Mouse (Mus musculus) brown adipose tissue, adult 24 weeks (tissue): ENCODE measurements around the gene Rapsn. TPM values are rescaled to one million over a fixed set of nuclear protein-coding genes. Genes with fewer than 3 reads are reported as not detected.

ENCODE experiments used
- H3K27ac ChIP-seq: fragments of 200-500 bp; replicated peaks from 2 replicates; pipeline ENCODE4 v1.5.1; 2012; ENCODE audit warnings: low read depth, mild to moderate bottlenecking, low read length
- H3K4me1 ChIP-seq: fragments of 200-500 bp; 2 replicates; pipeline ENCODE4 v1.6.1; 2012; ENCODE audit warnings: low read length, mixed read lengths; ENCODE audit not compliant: control insufficient read depth, insufficient read depth, insufficient read length
- H3K4me3 ChIP-seq: fragments of 200-500 bp; 2 replicates; pipeline ENCODE4 v1.5.1; 2012; ENCODE audit warnings: low read depth, mild to moderate bottlenecking, low read length, moderate library complexity; ENCODE audit not compliant: insufficient read depth
- polyA plus RNA-seq: library from polyadenylated mRNA; stranded (reverse); fragments of >200 nt; gene quantifications from 2 replicates; pipeline ENCODE4 v1.2.4, GENCODE M21; 2012; ENCODE audit not compliant: missing spikeins, insufficient read depth, insufficient read length

Rapsn gene
- polyA plus RNA-seq, 1 experiment, result 0.71 TPM

DNA sequence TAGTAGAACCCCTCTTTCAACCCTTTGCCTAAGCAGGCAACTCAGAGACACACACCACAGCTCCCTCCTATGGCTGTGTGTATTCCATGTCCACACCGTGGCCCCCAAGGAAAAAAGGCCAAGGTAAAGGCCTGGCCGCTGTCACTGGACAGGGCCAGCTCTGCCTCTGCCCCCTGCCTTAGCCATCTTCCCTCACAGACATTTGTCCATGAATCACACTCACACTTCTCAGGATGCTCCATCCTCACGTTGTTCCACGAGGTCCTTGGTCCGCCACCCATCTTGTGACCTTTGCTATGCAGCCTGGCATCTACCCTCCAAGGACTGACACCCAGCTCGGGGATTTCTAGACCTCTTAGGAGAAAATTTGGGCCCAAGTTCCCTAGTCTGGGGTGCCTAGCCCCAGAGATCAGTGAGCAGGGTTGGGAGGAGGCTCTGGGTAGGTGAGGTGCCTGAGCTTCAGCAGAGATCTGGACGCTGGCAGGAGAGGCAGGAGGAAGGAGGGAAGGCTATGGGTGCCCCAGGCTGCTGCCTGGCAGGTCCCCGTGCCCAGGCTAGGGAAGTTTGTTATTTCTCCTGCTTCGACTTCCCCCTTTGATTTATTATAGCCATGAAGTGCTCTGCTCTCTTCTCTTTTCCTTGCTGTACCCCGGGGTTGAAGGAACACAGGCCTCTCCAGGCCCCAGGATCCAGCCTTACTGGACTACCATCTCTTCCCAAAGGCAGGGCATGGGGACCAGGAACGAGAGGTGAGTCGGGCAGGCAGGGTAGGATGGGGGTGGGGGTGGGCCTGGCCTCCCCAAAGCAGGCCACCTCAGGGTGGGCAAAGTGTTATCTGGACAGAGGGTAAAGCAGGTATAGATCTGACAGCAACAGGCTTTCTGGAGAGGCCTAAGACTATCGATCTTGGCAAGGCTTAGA lies 46.6 kb downstream of the Rapsn start, which contains the start of gene Spi1:
Gene Spi1 (plus strand): TSS at position 616 of the 921 bp plus-strand sequence.
- H3K27ac ChIP-seq, result peak within 1 kb of the TSS; percentile 85
- peak within 1 kb of the TSS; percentile 44 for H3K4me3 ChIP-seq
- peaks cover 8% of the 10 kb centered on the region for H3K4me1 ChIP-seq

- Histone ChIP-seq H3K4me1 (peaks cover 8% of the 10 kb centered on the region), H3K4me3 (peak overlapping the region; percentile 44), H3K27ac (peak overlapping the region; percentile 85)
Observed at GRCm38 (mm10) chr2:91082844-91083243, 47.4 kb downstream of the Rapsn start.

- Histone ChIP-seq H3K4me1 (peaks cover 8% of the 10 kb centered on the region), H3K4me3 (peak overlapping the region; percentile 44), H3K27ac (peak overlapping the region; percentile 84)
Observed at GRCm38 (mm10) chr2:91083366-91083940, 48.0 kb downstream of the Rapsn start.

DNA sequence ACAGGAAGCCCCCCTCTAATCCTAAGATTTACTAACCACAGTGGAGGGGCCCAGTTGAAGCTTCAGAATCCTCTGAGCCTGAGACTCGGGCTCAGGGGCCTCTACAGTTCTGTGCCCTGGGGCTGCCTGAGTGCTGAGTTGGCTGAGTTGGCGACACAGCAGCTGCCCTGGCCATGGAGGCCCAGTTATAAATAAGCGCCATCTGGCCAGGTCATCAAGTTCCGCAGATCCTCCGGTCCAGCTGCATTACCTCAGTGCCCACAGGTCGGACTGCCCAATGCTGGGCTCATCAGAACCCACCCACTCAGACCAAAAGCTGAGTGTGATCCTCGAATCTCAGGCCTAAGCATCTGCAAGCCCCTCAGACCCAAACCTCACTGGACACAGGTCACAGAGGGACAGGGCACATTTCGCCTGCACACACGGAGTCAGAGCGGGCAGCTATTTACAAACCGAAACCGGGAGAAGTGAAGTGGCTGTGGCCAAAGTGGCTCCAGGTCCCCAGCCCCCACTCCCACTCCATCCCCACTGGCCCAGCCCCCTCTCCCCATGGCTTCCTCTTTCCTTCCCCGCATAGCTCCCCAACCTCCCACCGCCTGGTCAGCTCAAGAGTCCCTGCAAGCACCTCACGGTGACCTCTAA lies 48.9 kb downstream of the Rapsn start:
- peaks cover 8% of the 10 kb centered on the region for H3K4me1 ChIP-seq
- peak overlapping the region; percentile 6; the same call in 1 of the 2 replicates for H3K4me3 ChIP-seq
- peak overlapping the region; percentile 84 for H3K27ac ChIP-seq

DNA sequence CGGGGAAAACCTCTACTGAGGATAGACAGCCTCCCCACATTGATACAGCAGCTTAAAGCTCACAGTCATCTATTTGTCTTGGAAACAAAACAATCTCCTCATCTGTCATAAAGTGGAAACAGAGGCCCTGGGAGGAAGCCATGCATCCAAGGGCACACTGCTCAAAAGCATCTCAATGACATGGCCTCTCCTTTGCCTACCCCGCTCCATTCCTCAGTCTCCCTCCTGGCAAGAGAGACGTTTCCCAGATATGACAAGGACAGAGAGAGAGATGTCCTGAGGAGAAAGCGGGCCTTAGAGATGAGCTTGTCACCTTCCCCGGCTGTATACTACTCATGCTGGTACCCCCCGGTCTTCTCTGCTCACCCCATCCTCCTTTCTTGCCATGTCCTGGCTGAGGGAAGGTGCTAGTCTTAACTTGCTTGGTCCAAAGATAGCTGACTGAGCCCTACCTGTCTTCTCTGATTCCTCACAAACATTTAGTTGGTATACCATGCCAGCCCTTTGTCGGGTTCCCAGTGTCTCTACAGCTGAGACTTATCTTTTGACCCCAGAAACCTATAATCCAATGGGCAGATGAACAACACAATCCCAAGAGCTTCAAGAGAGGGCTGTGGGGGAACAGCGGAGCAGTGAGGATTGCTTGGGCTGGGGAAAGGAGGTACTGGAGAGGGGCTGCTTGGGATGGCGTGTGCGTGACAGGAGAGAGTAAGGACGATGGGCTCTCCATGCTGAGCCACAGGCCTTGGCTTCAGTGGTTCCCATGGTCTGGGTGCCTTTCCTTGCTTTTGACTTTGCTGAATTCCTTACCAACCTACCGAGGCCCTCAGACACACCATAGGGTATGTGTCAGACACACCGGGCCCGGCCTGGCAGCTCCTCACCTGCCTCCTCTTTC lies 50.3 kb downstream of the Rapsn start:
- H3K4me1 ChIP-seq, result peaks cover 8% of the 10 kb centered on the region
- no peak overlapping the region for H3K4me3 ChIP-seq
- H3K27ac ChIP-seq, result peak overlapping the region; percentile 71

DNA sequence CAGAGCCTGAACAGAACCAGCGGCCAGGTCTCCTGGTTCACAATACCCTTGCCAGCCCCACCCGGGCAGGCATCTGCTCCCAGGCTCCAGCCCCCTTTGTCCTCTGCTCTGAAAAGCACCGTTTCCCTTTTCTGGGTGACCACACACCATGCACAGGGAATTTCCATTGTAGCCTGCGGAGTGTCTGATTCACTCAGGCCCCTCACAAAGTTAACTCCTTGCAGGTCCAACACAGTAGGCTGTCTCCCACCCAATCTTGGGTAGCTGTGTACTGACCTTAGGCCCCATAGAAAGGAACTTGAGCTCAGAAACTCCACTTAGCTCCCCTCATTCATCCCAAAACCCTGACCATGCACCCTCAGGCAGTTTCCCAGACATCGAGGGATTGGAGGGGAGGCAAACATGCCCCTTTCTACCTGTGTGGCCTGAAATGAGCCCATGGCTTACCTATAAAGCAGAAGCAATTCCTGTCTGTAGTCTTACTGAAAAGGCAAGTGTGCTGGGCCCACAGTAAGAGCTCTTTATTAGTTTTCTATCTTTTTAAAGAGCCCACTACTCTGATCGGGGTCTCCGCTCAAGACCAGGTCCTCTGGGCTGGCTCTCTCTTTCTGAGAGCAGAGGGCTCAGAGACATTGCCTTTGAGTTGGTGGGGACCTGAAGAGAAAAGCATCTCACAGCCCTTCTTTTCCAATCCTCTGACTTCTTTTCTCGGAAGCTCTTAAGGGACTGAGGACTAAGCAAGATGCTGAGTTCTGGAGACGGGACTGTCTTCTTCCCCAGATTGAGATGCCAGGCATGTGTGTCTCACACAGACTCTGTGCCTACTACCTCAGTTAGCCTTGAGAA lies 51.2 kb downstream of the Rapsn start:
- Histone ChIP-seq H3K4me3 (no peak overlapping the region), H3K4me1 (peaks cover 8% of the 10 kb centered on the region), H3K27ac (peak overlapping the region; percentile 76)

DNA sequence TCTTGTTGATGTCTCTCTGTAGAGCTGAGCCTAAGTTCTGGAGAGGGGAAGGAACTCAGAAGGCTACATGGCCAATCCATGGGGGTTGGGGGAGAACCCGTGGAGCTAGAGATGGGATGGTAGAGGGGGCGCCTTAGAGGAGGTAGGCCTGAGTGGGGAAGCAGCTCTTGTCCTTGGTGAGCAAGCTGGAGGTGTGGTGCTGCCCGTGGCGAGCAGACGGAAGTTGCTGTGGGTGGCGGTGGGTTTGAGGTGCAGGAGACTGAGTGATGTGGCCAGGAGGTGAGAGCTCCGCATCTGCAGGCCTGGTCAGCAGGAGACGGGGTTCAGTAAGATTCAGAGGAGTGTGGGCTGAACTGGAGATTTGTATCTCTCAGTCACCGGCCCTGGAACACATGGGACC lies 52.0 kb downstream of the Rapsn start:
- H3K4me3 ChIP-seq, result no peak overlapping the region
- peak overlapping the region; percentile 76 for H3K27ac ChIP-seq
- H3K4me1 ChIP-seq, result peaks cover 8% of the 10 kb centered on the region

DNA sequence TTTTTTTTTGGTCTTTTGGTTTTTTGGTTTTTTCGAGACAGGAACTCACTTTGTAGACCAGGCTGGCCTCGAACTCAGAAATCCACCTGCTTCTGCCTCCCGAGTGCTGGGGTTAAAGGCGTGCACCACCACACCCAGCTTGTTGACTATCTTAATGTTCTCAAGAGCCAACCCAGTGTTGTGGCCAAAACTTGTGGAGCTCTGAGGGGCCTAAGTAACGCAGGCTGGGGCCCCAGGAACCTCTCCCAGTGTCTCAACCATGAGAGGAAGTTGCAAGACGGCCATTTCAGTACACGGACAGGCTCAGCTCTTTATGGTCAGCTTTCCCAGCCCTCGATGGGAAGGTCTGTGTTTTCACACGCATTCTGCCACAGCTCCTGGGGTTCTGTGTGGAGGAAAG lies 53.6 kb downstream of the Rapsn start:
- no peak overlapping the region for H3K4me3 ChIP-seq
- H3K27ac ChIP-seq, result no peak overlapping the region
- H3K4me1 ChIP-seq, result no peaks in the 10 kb centered on the region

GRCm38 (mm10) chr2:91090208-91090607 lies 54.8 kb downstream of the Rapsn start:
- H3K4me1 ChIP-seq, result no peaks in the 10 kb centered on the region
- no peak overlapping the region for H3K4me3 ChIP-seq
- no peak overlapping the region for H3K27ac ChIP-seq

DNA sequence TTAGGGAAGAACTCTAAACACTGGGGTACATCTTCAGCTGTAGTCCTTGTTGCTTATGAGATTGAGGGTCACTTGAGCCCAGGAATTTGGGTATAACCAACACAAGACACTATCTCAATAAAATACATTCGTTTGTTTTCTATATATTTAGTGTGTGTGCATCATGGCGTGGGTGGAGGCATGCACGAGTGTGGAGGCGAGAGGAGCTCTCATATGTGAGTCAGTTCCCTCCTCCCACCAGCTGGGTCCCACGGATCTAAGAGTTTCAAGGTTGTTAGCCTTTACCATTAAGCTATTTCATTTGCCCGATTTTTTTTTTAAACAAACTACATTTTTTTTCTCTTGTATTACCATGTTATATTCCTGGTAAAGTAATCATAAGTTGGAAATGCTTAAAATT lies 55.4 kb downstream of the Rapsn start:
- H3K27ac ChIP-seq, result no peak overlapping the region

More for the DNA sequence above, 55.4 kb downstream of the Rapsn start:
- Histone ChIP-seq H3K4me1 (no peaks in the 10 kb centered on the region), H3K4me3 (no peak overlapping the region)

Other genes with a start within 250 kb of the Rapsn start
- 906 and 910 TPM in 2 replicates for gene Mtch2, start 188.5 kb upstream of the Rapsn start, polyA plus RNA-seq
- gene C1qtnf4, start 149.8 kb upstream of the Rapsn start, polyA plus RNA-seq, result 1.6 and 1.8 TPM in 2 replicates
- 13.0 and 13.2 TPM in 2 replicates for gene Kbtbd4, start 130.9 kb upstream of the Rapsn start, polyA plus RNA-seq
- 871 and 1,187 TPM in 2 replicates for gene Ndufs3, start 130.8 kb upstream of the Rapsn start, polyA plus RNA-seq
- gene Celf1, start 95.2 kb upstream of the Rapsn start, polyA plus RNA-seq, result 42.6 and 48.6 TPM in 2 replicates
- gene Psmc3, start 18.4 kb downstream of the Rapsn start, polyA plus RNA-seq, result 157 and 167 TPM in 2 replicates
- gene Slc39a13, start 34.8 kb downstream of the Rapsn start, polyA plus RNA-seq, result 22.4 and 24.6 TPM in 2 replicates
- gene Spi1, start 46.8 kb downstream of the Rapsn start, polyA plus RNA-seq, result 7.6 and 9.3 TPM in 2 replicates
- gene Mybpc3, start 82.5 kb downstream of the Rapsn start, polyA plus RNA-seq, result not detected in 2 replicates
- 2.3 and 4.0 TPM in 2 replicates for gene Madd, start 148.2 kb downstream of the Rapsn start, polyA plus RNA-seq
- gene Nr1h3, start 167.2 kb downstream of the Rapsn start, polyA plus RNA-seq, result 45.2 and 59.1 TPM in 2 replicates
- 24.6 and 27.9 TPM in 2 replicates for gene Acp2, start 167.3 kb downstream of the Rapsn start, polyA plus RNA-seq
- gene Ddb2, start 201.4 kb downstream of the Rapsn start, polyA plus RNA-seq, result 3.7 and 5.7 TPM in 2 replicates
- 9.0 and 11.7 TPM in 2 replicates for gene Pacsin3, start 220.3 kb downstream of the Rapsn start, polyA plus RNA-seq
- 35.0 and 35.6 TPM in 2 replicates for gene Arfgap2, start 229.4 kb downstream of the Rapsn start, polyA plus RNA-seq